Mouse (Mus musculus): ENCODE measurements around the gene Cstad. TPM values are rescaled to one million over a fixed set of nuclear protein-coding genes. Genes with fewer than 3 reads are reported as not detected.

Cstad gene
- polyA plus RNA-seq, 1 experiment from 2014 or later: 1.4 TPM

DNA sequence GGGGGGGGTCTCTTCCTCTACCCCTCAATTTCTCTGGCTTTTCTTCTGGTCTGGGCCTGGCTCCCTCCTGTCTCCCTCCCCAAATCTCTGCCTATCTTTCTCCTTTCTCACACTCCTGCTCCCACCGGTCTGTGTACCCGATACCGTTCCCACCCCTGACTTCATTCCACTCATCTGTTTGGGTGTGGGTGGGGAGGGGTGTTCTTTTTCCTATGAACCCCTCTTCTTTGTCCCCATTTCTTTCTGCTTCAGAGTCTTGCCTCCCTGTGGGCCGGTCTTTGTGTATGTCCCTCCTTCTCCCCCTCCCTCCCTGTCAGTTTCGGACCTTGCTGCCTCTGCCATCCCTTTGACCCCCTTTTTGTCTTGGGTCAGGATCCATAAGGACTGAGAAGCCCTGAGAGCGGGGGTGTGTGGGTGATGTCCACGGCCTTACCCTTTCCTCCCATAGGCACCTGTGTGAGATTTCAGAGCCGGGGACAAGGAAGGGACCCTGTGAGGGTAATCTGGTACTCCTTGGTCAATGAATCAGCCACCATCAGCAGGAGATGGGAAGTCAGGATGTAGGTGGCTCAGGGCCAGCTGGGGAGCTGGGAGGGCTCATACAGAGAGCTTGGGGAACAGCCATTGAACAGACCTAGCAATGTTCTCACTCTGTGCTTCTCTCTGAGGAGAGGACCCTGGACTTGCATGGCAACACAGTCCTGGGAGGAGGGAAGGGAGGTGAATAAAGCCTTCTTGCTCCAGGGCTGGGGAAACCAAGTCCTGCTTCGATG, 19.5 kb downstream of the Cstad start:
- no peaks in the 10 kb centered on the region for H3K36me3 ChIP-seq
- no peaks in the 10 kb centered on the region for H3K9me3 ChIP-seq
- peaks cover 25% of the 10 kb centered on the region for H3K4me1 ChIP-seq
- H3K4me3 ChIP-seq: peak overlapping the region; percentile 21
- peak overlapping the region; percentile 88 for H3K27ac ChIP-seq
- no peaks in the 10 kb centered on the region for H3K27me3 ChIP-seq
- ATAC-seq (ENCODE audit: insufficient number of reproducible peaks, insufficient read depth, low FRiP score, low TSS enrichment): no peak; the same call in 1 of the 2 replicates
- WGBS: 46% methylated on average over 9 of the region's 9 CpGs
- H3K9ac ChIP-seq: peak overlapping the region; percentile 44; the same call in 1 of the 2 replicates
- peak overlapping the region; percentile 44 for H3K4me2 ChIP-seq (replicated peaks)

DNA sequence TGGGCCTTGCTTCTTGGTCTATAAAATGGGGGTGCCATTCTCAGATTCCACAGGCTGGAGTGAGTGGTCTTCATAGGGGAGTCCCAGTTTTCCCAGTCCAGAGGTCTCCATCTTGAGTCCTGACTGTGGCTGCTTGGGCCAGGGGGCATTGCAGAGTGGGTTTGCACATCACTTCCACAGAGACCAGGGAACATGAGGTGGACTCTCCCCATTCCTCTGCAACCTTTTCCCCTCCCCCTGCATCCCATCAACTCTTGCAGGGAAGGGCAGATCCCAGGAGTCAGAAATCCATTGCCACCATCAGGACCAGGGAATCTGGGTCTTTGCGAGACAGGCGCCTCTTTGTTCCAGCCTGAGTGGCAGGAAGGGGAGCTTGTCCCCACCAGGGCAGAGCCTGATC, 21.0 kb downstream of the Cstad start:
- Histone ChIP-seq H3K36me3 (no peaks in the 10 kb centered on the region), H3K4me3 (no peak overlapping the region), H3K9me3 (no peaks in the 10 kb centered on the region), H3K4me1 (peaks cover 25% of the 10 kb centered on the region), H3K27me3 (no peaks in the 10 kb centered on the region), H3K27ac (no peak overlapping the region), H3K4me2 (replicated peaks) (no peak overlapping the region), H3K9ac (no peak overlapping the region)
- ATAC-seq (ENCODE audit: insufficient number of reproducible peaks, insufficient read depth, low FRiP score, low TSS enrichment): no peak
- WGBS: 78% methylated on average over 2 of the region's 2 CpGs

- WGBS: 82% methylated on average over 6 of the region's 6 CpGs
- ATAC-seq (ENCODE audit: insufficient number of reproducible peaks, insufficient read depth, low FRiP score, low TSS enrichment): no peak
- no peak overlapping the region for H3K27ac ChIP-seq
These were observed 21.6 kb downstream of the Cstad start for GRCm38 (mm10) chr2:30616464-30616863.

GRCm38 (mm10) chr2:30618487-30619248, 23.8 kb downstream of the Cstad start:
- no peaks in the 10 kb centered on the region for H3K9me3 ChIP-seq
- no peak overlapping the region for H3K9ac ChIP-seq
- 0 out of 2 replicates have a peak, but pooled peaks have one; percentile 16 for ATAC-seq (ENCODE audit: insufficient number of reproducible peaks, insufficient read depth, low FRiP score, low TSS enrichment)
- H3K4me1 ChIP-seq: peaks cover 22% of the 10 kb centered on the region
- H3K36me3 ChIP-seq: no peaks in the 10 kb centered on the region
- WGBS: 69% methylated on average over 6 of the region's 6 CpGs
- no peak overlapping the region for H3K4me2 ChIP-seq (replicated peaks)
- H3K4me3 ChIP-seq: no peak overlapping the region
- H3K27ac ChIP-seq: peak overlapping the region; percentile 33; the same call in 1 of the 2 replicates
- H3K27me3 ChIP-seq: no peaks in the 10 kb centered on the region

More at GRCm38 (mm10) chr2:30616464-30616863, 21.6 kb downstream of the Cstad start:
- Histone ChIP-seq H3K27me3 (no peaks in the 10 kb centered on the region), H3K4me1 (peaks cover 25% of the 10 kb centered on the region), H3K36me3 (no peaks in the 10 kb centered on the region), H3K4me3 (no peak overlapping the region), H3K9me3 (no peaks in the 10 kb centered on the region), H3K9ac (no peak overlapping the region), H3K4me2 (replicated peaks) (no peak overlapping the region)

GRCm38 (mm10) chr2:30623873-30624272, 29.0 kb downstream of the Cstad start:
- H3K4me2 ChIP-seq (replicated peaks): no peak overlapping the region
- no peak for ATAC-seq (ENCODE audit: insufficient number of reproducible peaks, insufficient read depth, low FRiP score, low TSS enrichment)
- 76% methylated on average over 10 of the region's 10 CpGs for WGBS

DNA sequence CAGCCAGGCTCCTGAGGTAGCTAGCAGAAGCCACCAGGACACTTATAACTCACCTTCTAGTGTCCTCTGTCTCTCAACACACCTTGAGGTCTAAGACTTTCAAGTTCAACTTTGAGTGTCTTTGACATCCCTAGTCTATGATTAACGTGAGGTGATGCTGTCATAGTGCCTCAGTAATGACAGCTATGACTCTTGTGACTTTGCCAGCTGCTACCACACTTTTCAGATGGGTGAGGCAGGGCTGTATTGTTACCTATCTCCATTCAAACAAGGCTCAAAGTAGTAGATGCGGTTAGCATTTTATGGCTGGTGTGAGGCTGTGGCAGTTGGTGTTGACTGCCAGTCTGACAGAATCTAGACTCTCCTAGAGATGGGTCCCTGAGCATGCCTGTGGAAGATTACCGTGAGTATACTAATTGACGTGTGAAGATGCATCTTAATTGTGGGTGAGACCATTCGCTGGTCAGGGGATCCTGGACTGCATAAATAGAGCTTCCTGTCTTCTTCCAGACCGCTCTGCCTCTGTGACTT, 30.5 kb downstream of the Cstad start:
- Histone ChIP-seq H3K4me2 (replicated peaks) (no peak overlapping the region), H3K27ac (no peak overlapping the region), H3K27me3 (no peaks in the 10 kb centered on the region), H3K4me3 (no peak overlapping the region), H3K9me3 (no peaks in the 10 kb centered on the region), H3K4me1 (no peaks in the 10 kb centered on the region; the same call in 1 of the 2 replicates), H3K36me3 (no peaks in the 10 kb centered on the region), H3K9ac (no peak overlapping the region)
- ATAC-seq (ENCODE audit: insufficient number of reproducible peaks, insufficient read depth, low FRiP score, low TSS enrichment): no peak
- WGBS: 75% methylated on average over 6 of the region's 6 CpGs

More at GRCm38 (mm10) chr2:30623873-30624272, 29.0 kb downstream of the Cstad start:
- H3K9ac ChIP-seq: no peak overlapping the region
- no peaks in the 10 kb centered on the region for H3K27me3 ChIP-seq
- H3K4me1 ChIP-seq: 0 out of 2 replicates have a peak, but pooled peaks cover 1% of the 10 kb centered on the region
- no peak overlapping the region for H3K27ac ChIP-seq
- H3K4me3 ChIP-seq: no peak overlapping the region
- no peaks in the 10 kb centered on the region for H3K9me3 ChIP-seq
- H3K36me3 ChIP-seq: no peaks in the 10 kb centered on the region

DNA sequence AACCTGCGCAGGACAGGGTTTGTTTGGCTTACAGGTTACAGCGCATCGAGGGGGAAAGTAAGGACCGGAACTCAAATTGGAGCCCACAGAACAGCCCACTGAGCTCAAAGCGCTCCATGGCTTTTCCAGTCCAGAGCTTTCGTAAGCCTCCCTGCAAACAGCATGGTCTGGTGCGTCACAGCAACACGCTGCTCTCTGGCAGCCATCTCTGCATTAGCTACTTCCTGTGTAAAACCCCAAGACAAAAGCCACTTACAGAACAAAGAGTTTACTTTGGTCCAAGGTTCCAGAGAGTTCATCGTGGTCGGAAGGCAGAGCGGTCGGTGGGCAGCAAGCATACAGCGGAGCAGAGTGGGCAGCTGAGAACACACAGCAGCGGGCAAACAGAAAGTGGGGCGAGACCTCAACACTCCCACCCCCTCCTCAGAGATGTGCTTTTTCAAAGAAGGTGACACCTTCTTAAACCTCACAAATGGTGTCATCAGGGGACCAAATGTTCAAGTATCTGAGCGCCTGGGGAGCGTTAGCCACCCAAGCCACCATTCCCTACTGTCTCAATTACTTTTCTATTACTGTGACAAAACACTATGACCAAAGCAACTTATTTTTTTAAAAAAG, 31.3 kb downstream of the Cstad start:
- ATAC-seq (ENCODE audit: insufficient number of reproducible peaks, insufficient read depth, low FRiP score, low TSS enrichment): no peak
- Histone ChIP-seq H3K4me3 (no peak overlapping the region), H3K4me2 (replicated peaks) (no peak overlapping the region), H3K9ac (no peak overlapping the region; the same call in 1 of the 2 replicates), H3K9me3 (no peaks in the 10 kb centered on the region), H3K27me3 (no peaks in the 10 kb centered on the region), H3K36me3 (no peaks in the 10 kb centered on the region), H3K4me1 (no peaks in the 10 kb centered on the region; the same call in 1 of the 2 replicates), H3K27ac (no peak overlapping the region; the same call in 1 of the 2 replicates)
- 79% methylated on average over 17 of the region's 17 CpGs for WGBS

- WGBS: 91% methylated on average over 3 of the region's 3 CpGs
These were observed 32.5 kb downstream of the Cstad start for GRCm38 (mm10) chr2:30627338-30627737.

GRCm38 (mm10) chr2:30628374-30628773, 33.5 kb downstream of the Cstad start:
- 94% methylated on average over 17 of the region's 17 CpGs for WGBS
- H3K9me3 ChIP-seq: no peaks in the 10 kb centered on the region
- no peak overlapping the region for H3K9ac ChIP-seq
- no peaks in the 10 kb centered on the region for H3K27me3 ChIP-seq
- H3K36me3 ChIP-seq: no peaks in the 10 kb centered on the region
- no peak for ATAC-seq (ENCODE audit: insufficient number of reproducible peaks, insufficient read depth, low FRiP score, low TSS enrichment)
- H3K4me1 ChIP-seq: no peaks in the 10 kb centered on the region; the same call in 1 of the 2 replicates
- H3K27ac ChIP-seq: peak overlapping the region; percentile 12; the same call in 1 of the 2 replicates
- H3K4me2 ChIP-seq (replicated peaks): no peak overlapping the region
- no peak overlapping the region for H3K4me3 ChIP-seq

More at GRCm38 (mm10) chr2:30627338-30627737, 32.5 kb downstream of the Cstad start:
- Histone ChIP-seq H3K4me3 (no peak overlapping the region), H3K4me2 (replicated peaks) (no peak overlapping the region), H3K27me3 (no peaks in the 10 kb centered on the region), H3K9me3 (no peaks in the 10 kb centered on the region), H3K27ac (no peak overlapping the region), H3K4me1 (no peaks in the 10 kb centered on the region; the same call in 1 of the 2 replicates), H3K36me3 (no peaks in the 10 kb centered on the region), H3K9ac (no peak overlapping the region)
- no peak for ATAC-seq (ENCODE audit: insufficient number of reproducible peaks, insufficient read depth, low FRiP score, low TSS enrichment)

GRCm38 (mm10) chr2:30629038-30629761, 34.4 kb downstream of the Cstad start:
- Histone ChIP-seq H3K9ac (no peak overlapping the region), H3K4me1 (no peaks in the 10 kb centered on the region; the same call in 1 of the 2 replicates), H3K36me3 (no peaks in the 10 kb centered on the region), H3K27ac (peak overlapping the region; percentile 12; the same call in 1 of the 2 replicates), H3K27me3 (no peaks in the 10 kb centered on the region), H3K4me2 (replicated peaks) (no peak overlapping the region), H3K4me3 (no peak overlapping the region), H3K9me3 (no peaks in the 10 kb centered on the region)
- WGBS: 58% methylated on average over 14 of the region's 14 CpGs
- ATAC-seq (ENCODE audit: insufficient number of reproducible peaks, insufficient read depth, low FRiP score, low TSS enrichment): no peak

DNA sequence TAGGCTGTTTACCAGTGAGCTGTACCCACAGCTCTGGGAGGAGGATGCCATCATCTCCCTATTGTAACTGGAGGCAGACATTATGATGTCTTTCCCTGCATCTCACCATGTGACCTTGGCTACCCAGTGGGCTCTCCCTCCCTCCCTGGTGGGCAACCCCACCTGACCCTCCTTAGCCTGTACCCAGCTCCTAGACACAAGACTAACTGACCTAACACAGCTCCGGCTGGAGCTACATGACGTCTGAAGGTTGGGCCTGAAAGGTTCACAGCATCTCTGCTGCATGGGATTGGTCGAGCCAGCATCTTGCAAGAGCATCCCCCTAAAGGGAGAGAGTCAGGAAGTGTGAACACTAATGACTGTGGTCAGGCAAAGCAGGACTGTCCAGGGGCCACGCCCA, 35.0 kb downstream of the Cstad start:
- H3K9ac ChIP-seq: no peak overlapping the region
- H3K27me3 ChIP-seq: no peaks in the 10 kb centered on the region
- ATAC-seq (ENCODE audit: insufficient number of reproducible peaks, insufficient read depth, low FRiP score, low TSS enrichment): no peak
- H3K9me3 ChIP-seq: no peaks in the 10 kb centered on the region
- H3K4me2 ChIP-seq (replicated peaks): no peak overlapping the region
- 72% methylated on average over 4 of the region's 4 CpGs for WGBS
- H3K4me1 ChIP-seq: no peaks in the 10 kb centered on the region; the same call in 1 of the 2 replicates
- no peak overlapping the region for H3K27ac ChIP-seq
- no peaks in the 10 kb centered on the region for H3K36me3 ChIP-seq
- no peak overlapping the region for H3K4me3 ChIP-seq

Data from embryonic facial prominence, embryonic 12.5 days (tissue).